Comparison of ENCODE assay signal across 9 mouse cellular contexts in genomic region chr2:174492858-174493257, GRCm38 (mm10). TPM values are rescaled to one million over a fixed set of nuclear protein-coding genes. Genes with fewer than 3 reads are reported as not detected.
DNase-seq lines count a peak whose midpoint lies in the region; ATAC-seq and TF ChIP-seq lines count a peak whose summit lies in the region.
"Had no signal": no experiment of that assay in that cellular context is flagged by ENCODE, and none has a peak within 500 bp of the region (broad histone marks: within the 10 kb centered on the region; RNA-seq: fewer than 3 reads in every experiment).

No protein-coding gene starts in this region.

- no peak overlapping the region for H3K4me3 ChIP-seq in kidney, postnatal 0 days (replicated peaks; ENCODE audit: low read depth, low read length)
- no peak overlapping the region for H3K4me3 ChIP-seq in kidney, embryonic 14.5 days (ENCODE audit: low read length)
- no peak overlapping the region for H3K4me3 ChIP-seq in midbrain, embryonic 16.5 days (ENCODE audit: low read depth, low read length)
- H3K4me3 ChIP-seq: embryonic facial prominence, embryonic 13.5 days; limb, embryonic 13.5 days had no signal

- WGBS in kidney, postnatal 0 days, result 65% methylated on average over 2 of the region's 2 CpGs
- WGBS in kidney, embryonic 14.5 days, result 77% methylated on average over 2 of the region's 2 CpGs
- WGBS in midbrain, embryonic 16.5 days, result 74% methylated on average over 2 of the region's 2 CpGs

- H3K9me3 ChIP-seq in kidney, postnatal 0 days (replicated peaks; ENCODE audit: low read length), result peaks cover 4% of the 10 kb centered on the region; the same call in 1 of the 2 replicates
- peaks cover 4% of the 10 kb centered on the region; the same call in 1 of the 2 replicates for H3K9me3 ChIP-seq in kidney, embryonic 14.5 days (ENCODE audit: control insufficient read depth, low read length)
- peaks cover 3% of the 10 kb centered on the region; the same call in 1 of the 2 replicates for H3K9me3 ChIP-seq in midbrain, embryonic 16.5 days (replicated peaks; ENCODE audit: control insufficient read depth, low read length, poor library complexity, severe bottlenecking)
- H3K9me3 ChIP-seq: limb, embryonic 13.5 days had no signal

- H3K4me2 ChIP-seq in kidney, postnatal 0 days (ENCODE audit: low read length), result no peak overlapping the region
- H3K4me2 ChIP-seq in kidney, embryonic 14.5 days (replicated peaks; ENCODE audit: low read depth, low read length), result no peak overlapping the region
- no peak overlapping the region for H3K4me2 ChIP-seq in midbrain, embryonic 16.5 days (ENCODE audit: low read length)
- H3K4me2 ChIP-seq: embryonic facial prominence, embryonic 13.5 days; limb, embryonic 13.5 days had no signal

- ATAC-seq in kidney, postnatal 0 days (replicated peaks; ENCODE audit: low FRiP score, low read depth), result no peak
- no peak for ATAC-seq in kidney, embryonic 14.5 days (ENCODE audit: low FRiP score, low TSS enrichment)
- ATAC-seq in CD4-positive, CD25-positive, alpha-beta regulatory T cell, adult 4 months, result peak; percentile 87
- peak; percentile 83 for ATAC-seq in common myeloid progenitor, adult 5-6 weeks (replicated peaks; ENCODE audit: low read depth, poor library complexity, severe bottlenecking)
- 0 out of 2 replicates have a peak, but pooled peaks have one; percentile 50 for ATAC-seq in monocyte, adult 5-6 weeks (replicated peaks; ENCODE audit: insufficient number of reproducible peaks, low FRiP score, low TSS enrichment, poor library complexity, severe bottlenecking)
- ATAC-seq in midbrain, embryonic 16.5 days, result no peak

- TF ChIP-seq CTCF in kidney, postnatal 0 days (IDR thresholded peaks at IDR 0.05; ENCODE audit: low read depth), result peak; percentile 35; the same call in 1 of the 2 replicates

- H3K36me3 ChIP-seq in kidney, postnatal 0 days (ENCODE audit: insufficient read depth, low read length), result no peaks in the 10 kb centered on the region
- no peaks in the 10 kb centered on the region for H3K36me3 ChIP-seq in kidney, embryonic 14.5 days (ENCODE audit: control insufficient read depth, insufficient read depth, low read length)
- H3K36me3 ChIP-seq in midbrain, embryonic 16.5 days (ENCODE audit: control insufficient read depth, insufficient read depth, low read length), result no peaks in the 10 kb centered on the region
- H3K36me3 ChIP-seq: embryonic facial prominence, embryonic 13.5 days; limb, embryonic 13.5 days had no signal

- no peak overlapping the region for H3K27ac ChIP-seq in kidney, postnatal 0 days
- H3K27ac ChIP-seq in kidney, embryonic 14.5 days (ENCODE audit: low read depth, low read length), result no peak overlapping the region
- no peak overlapping the region for H3K27ac ChIP-seq in midbrain, embryonic 16.5 days (ENCODE audit: low read length)
- H3K27ac ChIP-seq: embryonic facial prominence, embryonic 13.5 days; limb, embryonic 13.5 days had no signal

- no peaks in the 10 kb centered on the region for H3K27me3 ChIP-seq in kidney, postnatal 0 days (ENCODE audit: insufficient read depth, low read length)
- no peaks in the 10 kb centered on the region for H3K27me3 ChIP-seq in kidney, embryonic 14.5 days (ENCODE audit: control insufficient read depth, insufficient read depth, low read length)
- no peaks in the 10 kb centered on the region for H3K27me3 ChIP-seq in midbrain, embryonic 16.5 days (ENCODE audit: control insufficient read depth, insufficient read depth, low read depth, low read length)
- H3K27me3 ChIP-seq: embryonic facial prominence, embryonic 13.5 days; limb, embryonic 13.5 days had no signal

- no peak overlapping the region for H3K9ac ChIP-seq in kidney, postnatal 0 days (ENCODE audit: low read depth, low read length)
- H3K9ac ChIP-seq in kidney, embryonic 14.5 days (ENCODE audit: low read depth, low read length), result no peak overlapping the region
- H3K9ac ChIP-seq in midbrain, embryonic 16.5 days (ENCODE audit: low read depth, low read length), result no peak overlapping the region
- H3K9ac ChIP-seq: embryonic facial prominence, embryonic 13.5 days; limb, embryonic 13.5 days had no signal

- H3K4me1 ChIP-seq in kidney, postnatal 0 days (replicated peaks; ENCODE audit: insufficient read depth, low read length), result no peaks in the 10 kb centered on the region
- no peaks in the 10 kb centered on the region for H3K4me1 ChIP-seq in kidney, embryonic 14.5 days (ENCODE audit: control insufficient read depth, insufficient read depth, low read length)
- H3K4me1 ChIP-seq in midbrain, embryonic 16.5 days (ENCODE audit: control insufficient read depth, insufficient read depth, low read length), result no peaks in the 10 kb centered on the region
- H3K4me1 ChIP-seq: embryonic facial prominence, embryonic 13.5 days; limb, embryonic 13.5 days had no signal

- DNase-seq in kidney, postnatal 0 days (ENCODE audit: low spot score), result no peak
- DNase-seq in cerebellum, adult 18-20 months, result no peak

RNA-seq across cellular contexts. Expression of gene Prelid3b, which starts 20.0 kb away (rescaled TPM):
- 98.9 and 105 TPM in 2 replicates for polyA plus RNA-seq in kidney, postnatal 0 days (2015; fragmentation: Nextera tagmentation; extraction: Ambion mirVana)
- polyA plus RNA-seq in kidney, embryonic 14.5 days (2014; fragmentation: Nextera tagmentation; extraction: Ambion mirVana), result 104 and 110 TPM in 2 replicates
- polyA plus RNA-seq in CD4-positive, CD25-positive, alpha-beta regulatory T cell, adult 4 months (2017; shearing (Covaris generic)), result 10 to 100 TPM; 69.8 to 85.8 TPM
- 130 and 142 TPM in 2 replicates for total RNA-seq in common myeloid progenitor, adult 5-6 weeks (2017)
- 107 to 190 TPM (median 108 TPM) in 3 replicates for total RNA-seq in monocyte, adult 5-6 weeks (2017)
- 109 and 110 TPM in 2 replicates for polyA plus RNA-seq in midbrain, embryonic 16.5 days (2015; fragmentation: Nextera tagmentation; extraction: Ambion mirVana)

RNA-seq across cellular contexts. Expression of gene Atp5e, which starts 29.0 kb away (rescaled TPM):
- polyA plus RNA-seq in kidney, postnatal 0 days (2015; fragmentation: Nextera tagmentation; extraction: Ambion mirVana), result 1,098 and 1,156 TPM in 2 replicates
- polyA plus RNA-seq in kidney, embryonic 14.5 days (2014; fragmentation: Nextera tagmentation; extraction: Ambion mirVana), result 829 and 1,167 TPM in 2 replicates
- polyA plus RNA-seq in CD4-positive, CD25-positive, alpha-beta regulatory T cell, adult 4 months (2017; shearing (Covaris generic)), result 100 to 1,000 TPM; 552 to 670 TPM
- 252 and 315 TPM in 2 replicates for total RNA-seq in common myeloid progenitor, adult 5-6 weeks (2017)
- total RNA-seq in monocyte, adult 5-6 weeks (2017), result 143 to 289 TPM (median 191 TPM) in 3 replicates
- 681 and 687 TPM in 2 replicates for polyA plus RNA-seq in midbrain, embryonic 16.5 days (2015; fragmentation: Nextera tagmentation; extraction: Ambion mirVana)

RNA-seq across cellular contexts. Expression of gene Tubb1, which starts 42.4 kb away (rescaled TPM):
- polyA plus RNA-seq in kidney, postnatal 0 days (2015; fragmentation: Nextera tagmentation; extraction: Ambion mirVana), result 0.32 and 0.41 TPM in 2 replicates
- polyA plus RNA-seq in kidney, embryonic 14.5 days (2014; fragmentation: Nextera tagmentation; extraction: Ambion mirVana), result 0.96 and 3.2 TPM in 2 replicates
- polyA plus RNA-seq in CD4-positive, CD25-positive, alpha-beta regulatory T cell, adult 4 months (2017; shearing (Covaris generic)), result not detected
- 2.0 TPM in 1 of 2 replicates, not detected in the other for total RNA-seq in common myeloid progenitor, adult 5-6 weeks (2017)
- total RNA-seq in monocyte, adult 5-6 weeks (2017), result 13.4 to 226 TPM (median 24.5 TPM) in 3 replicates
- polyA plus RNA-seq in midbrain, embryonic 16.5 days (2015; fragmentation: Nextera tagmentation; extraction: Ambion mirVana), result 0.43 and 0.48 TPM in 2 replicates

RNA-seq across cellular contexts. Expression of gene Ctsz, which starts 54.0 kb away (rescaled TPM):
- 131 and 132 TPM in 2 replicates for polyA plus RNA-seq in kidney, postnatal 0 days (2015; fragmentation: Nextera tagmentation; extraction: Ambion mirVana)
- 97.0 and 115 TPM in 2 replicates for polyA plus RNA-seq in kidney, embryonic 14.5 days (2014; fragmentation: Nextera tagmentation; extraction: Ambion mirVana)
- 100 to 1,000 TPM in 1 of 2 experiments, 10 to 100 TPM in 1; 91.9 to 125 TPM for polyA plus RNA-seq in CD4-positive, CD25-positive, alpha-beta regulatory T cell, adult 4 months (2017; shearing (Covaris generic))
- total RNA-seq in common myeloid progenitor, adult 5-6 weeks (2017), result 104 and 125 TPM in 2 replicates
- 273 to 400 TPM (median 362 TPM) in 3 replicates for total RNA-seq in monocyte, adult 5-6 weeks (2017)
- polyA plus RNA-seq in midbrain, embryonic 16.5 days (2015; fragmentation: Nextera tagmentation; extraction: Ambion mirVana), result 54.8 and 63.3 TPM in 2 replicates

Comparison
In these comparisons a context has a peak if more than half of its experiments do, and no peak if none do; other contexts are left out.
1. ATAC-seq: peak in CD4-positive, CD25-positive, alpha-beta regulatory T cell, adult 4 months (single experiment), common myeloid progenitor, adult 5-6 weeks (single experiment) and monocyte, adult 5-6 weeks (single experiment); none in kidney, postnatal 0 days (single experiment), kidney, embryonic 14.5 days (single experiment) and midbrain, embryonic 16.5 days (single experiment).